Mouse (Mus musculus) Patski (cell line): ENCODE measurements at regions not wholly inside any gene's neighbourhood (a gene's known extent, or its start where the extent isn't known, plus 50 kb on each side); places are given as distances from the start of the nearest gene placed in this dataset.

Experiments
- ATAC-seq: fragments of 100-300 bp; one replicate; pipeline ENCODE4 v1.8.0; 2021
- CTCF ChIA-PET: fragments of 350-600 bp; sonication (Branson Sonifier 250); formaldehyde crosslinking; loops from one replicate; lab custom pipeline; 2022; ENCODE audit warnings: inconsistent platforms; lab: Charles Lee
- POLR2A ChIA-PET: fragments of 350-600 bp; sonication (Branson Sonifier 250); formaldehyde crosslinking; loops from one replicate; lab custom pipeline; 2022; ENCODE audit warnings: antibody characterized with exemption, inconsistent platforms; lab: Charles Lee
- DNase-seq: peaks from one replicate; pipeline ENCODE4 v3.0.0-alpha.2; 2011; ENCODE audit warnings: low read depth, low spot score
- H3K27me3 ChIP-seq: fragments of 371-371 bp; one replicate; pipeline ENCODE4 v1.5.1; 2021
- CTCF ChIP-seq: fragments of 100-300 bp; IDR thresholded peaks from one replicate; pipeline ENCODE4 v1.5.1; 2021
- in situ Hi-C: fragments of 300-500 bp; cut with MboI; formaldehyde crosslinking; loops from 3 replicates; pipeline ENCODE4 v1.11.1; 2018; ENCODE audit warnings: low pct_unique_long_range_greater_than_20kb, mixed read lengths

DNA sequence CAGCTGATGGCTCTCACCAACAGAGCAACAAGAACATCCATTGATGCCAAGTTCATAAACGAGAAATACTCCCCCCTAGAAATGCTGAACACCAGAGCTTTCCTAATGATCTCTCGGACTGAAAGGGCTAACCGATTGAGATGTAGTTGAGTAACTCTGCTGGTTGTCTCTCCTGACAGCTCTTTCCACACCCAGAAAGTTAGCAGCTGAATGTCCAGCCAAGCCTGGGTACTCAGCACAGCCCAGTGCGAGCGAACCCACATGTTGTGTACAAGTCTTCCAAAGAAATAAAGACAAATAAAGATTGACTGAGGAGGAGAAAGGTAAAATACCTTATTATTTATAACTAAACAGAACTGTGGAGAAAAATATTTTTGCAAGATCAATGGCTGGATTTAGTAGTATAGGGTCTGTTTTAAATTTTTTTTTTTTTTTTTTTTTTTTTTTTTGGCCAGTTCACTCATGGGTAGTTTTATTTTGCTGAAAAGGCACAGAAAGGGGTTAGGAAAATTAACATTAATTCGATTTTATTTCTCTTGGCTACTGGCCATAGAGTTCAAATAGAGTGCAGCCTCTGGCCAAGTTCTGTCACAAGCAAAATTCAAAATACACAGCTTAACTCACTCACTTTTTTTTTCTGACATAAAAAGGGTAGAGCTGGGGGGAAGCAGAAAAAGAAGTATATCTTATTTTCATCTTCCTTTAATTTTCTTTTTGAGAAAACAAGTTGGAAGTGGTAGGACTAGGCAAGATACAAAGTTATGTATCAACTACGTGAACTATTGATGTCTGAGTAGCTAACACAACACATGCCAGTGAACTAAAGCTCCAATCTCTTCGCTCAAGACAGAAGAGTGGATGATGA lies 261.2 kb upstream of the Npvf start:
- TF ChIP-seq CTCF: no peak
- DNase-seq (no peak), ATAC-seq (no peak)
- ChIA-PET POLR2A (no interaction called here), CTCF (interaction anchor here (3.5 kb wide), 1 partner anchor 21 kb away, joined by 17 read pairs; no protein-coding TSS in a partner anchor)
- H3K27me3 ChIP-seq: peaks cover 11% of the 10 kb centered on the region
- in situ Hi-C loops: no loop called here

DNA sequence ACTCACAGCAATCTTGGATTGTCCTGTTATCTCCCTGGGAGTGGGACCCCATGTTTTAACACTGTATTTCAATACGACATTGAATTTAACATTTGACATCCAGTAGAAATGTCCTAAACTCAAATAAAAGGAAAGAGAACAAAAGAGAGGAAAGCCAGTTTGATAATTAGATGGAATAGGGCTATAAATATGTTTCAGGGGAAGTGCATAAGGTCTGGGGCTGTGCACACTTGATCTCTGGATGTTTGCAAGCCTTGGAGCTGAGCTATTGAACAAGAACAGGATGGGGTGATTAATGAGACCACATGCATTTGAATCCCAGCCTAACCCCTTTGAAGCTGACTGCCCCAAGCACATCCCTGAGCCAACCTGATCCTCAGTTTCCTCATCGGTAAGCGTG lies 264.0 kb upstream of the Npvf start:
- CTCF ChIA-PET: no interaction called here
- in situ Hi-C loops: no loop called here
- POLR2A ChIA-PET: no interaction called here

DNA sequence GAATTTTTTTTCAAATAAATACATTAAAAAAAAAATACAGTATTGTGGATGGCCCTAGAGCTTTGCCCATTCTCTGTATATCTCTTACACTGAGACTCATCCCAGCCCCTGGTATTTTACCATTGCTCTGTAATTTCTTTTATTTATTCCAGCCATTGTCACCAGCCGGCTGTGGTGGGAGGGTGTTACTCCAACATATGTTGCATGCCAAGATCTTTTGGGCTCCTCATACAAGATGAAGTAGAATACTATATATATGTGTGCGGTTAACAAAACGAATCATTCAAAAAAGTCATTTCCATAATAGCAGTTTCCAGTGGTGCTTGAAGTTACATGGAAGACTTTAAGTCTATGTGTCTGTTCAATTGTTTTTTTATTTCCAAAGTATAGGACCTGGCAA lies 268.0 kb upstream of the Npvf start:
- H3K27me3 ChIP-seq: peaks cover 46% of the 10 kb centered on the region
- DNase-seq: no peak
- POLR2A ChIA-PET: no interaction called here
- CTCF ChIA-PET: no interaction called here
- TF ChIP-seq CTCF: no peak
- ATAC-seq: no peak
- in situ Hi-C loops: no loop called here

More for the DNA sequence above, 264.0 kb upstream of the Npvf start:
- H3K27me3 ChIP-seq: peaks cover 26% of the 10 kb centered on the region
- DNase-seq (no peak), ATAC-seq (no peak)
- TF ChIP-seq CTCF: no peak

DNA sequence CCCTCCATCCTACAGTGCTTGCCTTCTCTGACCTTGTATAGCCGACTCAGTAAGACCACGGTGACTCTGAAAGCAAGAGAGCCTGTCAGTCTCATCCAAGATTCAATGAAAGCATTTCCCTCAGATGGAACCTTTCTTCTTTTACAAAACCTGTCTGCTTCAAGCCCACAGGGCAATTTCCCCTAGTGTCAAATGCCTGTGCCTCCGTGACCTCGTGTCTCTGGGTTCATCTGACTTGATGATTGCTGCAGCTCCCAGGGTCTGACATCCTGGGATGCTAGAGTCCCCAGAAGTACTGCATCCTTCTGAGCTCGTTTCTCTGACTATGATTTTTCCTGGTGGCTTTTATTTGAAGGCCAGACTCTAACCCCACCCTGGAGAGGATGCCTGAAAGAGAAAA lies 270.3 kb upstream of the Npvf start:
- no peak for DNase-seq
- ChIA-PET CTCF (interaction anchor here (0.6 to 1.4 kb wide), 3 partner anchors 54 to 196 kb away, joined by 3 read pairs; no protein-coding TSS in a partner anchor), POLR2A (no interaction called here)
- no peak for TF ChIP-seq CTCF
- peaks cover 60% of the 10 kb centered on the region for H3K27me3 ChIP-seq
- in situ Hi-C loops: no loop called here
- ATAC-seq: no peak

DNA sequence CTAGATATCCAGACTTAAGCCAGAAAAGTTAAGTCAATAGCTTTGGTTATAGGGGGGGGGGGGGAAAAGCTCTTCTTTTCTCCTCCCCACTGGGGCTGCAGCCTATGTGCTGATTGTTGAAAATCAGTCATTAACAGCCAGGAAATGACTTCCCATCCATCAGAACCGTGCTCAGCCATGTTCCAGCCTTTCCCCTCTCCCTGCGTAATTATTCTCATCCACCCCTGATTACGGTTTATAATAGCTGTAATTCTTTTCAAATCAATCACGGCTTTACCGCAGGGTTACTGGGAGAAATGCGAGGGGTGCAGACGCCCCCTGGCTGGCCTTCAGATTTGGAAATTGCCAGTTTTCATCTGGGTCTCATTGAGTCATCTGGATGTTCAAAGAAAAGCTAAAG lies 270.8 kb upstream of the Npvf start:
- in situ Hi-C loops: no loop called here
- no peak for TF ChIP-seq CTCF
- ChIA-PET POLR2A (no interaction called here), CTCF (interaction anchor here (0.6 to 1.4 kb wide), 3 partner anchors 53 to 196 kb away, joined by 3 read pairs; no protein-coding TSS in a partner anchor)
- H3K27me3 ChIP-seq: peaks cover 64% of the 10 kb centered on the region
- ATAC-seq: no peak
- DNase-seq: no peak

DNA sequence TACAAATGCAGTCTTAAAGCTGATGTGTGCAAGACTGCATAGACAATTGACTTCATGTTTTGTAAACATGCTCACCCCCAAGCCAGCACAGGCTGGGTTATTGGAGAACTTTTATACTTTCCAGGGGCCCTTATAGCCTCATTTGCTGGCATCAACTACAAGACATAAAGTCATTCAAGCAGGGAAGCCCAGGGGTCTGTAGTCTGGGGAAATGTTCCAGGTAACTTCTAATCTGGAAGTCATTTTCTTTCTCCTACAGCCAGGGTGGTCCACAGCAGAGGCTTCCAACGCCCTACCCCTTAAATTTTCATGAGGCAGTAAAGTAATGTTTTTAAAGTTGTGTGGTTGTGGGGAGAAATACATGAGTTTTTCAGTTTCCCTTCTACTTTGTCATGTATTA lies 272.1 kb upstream of the Npvf start:
- ATAC-seq: no peak

DNA sequence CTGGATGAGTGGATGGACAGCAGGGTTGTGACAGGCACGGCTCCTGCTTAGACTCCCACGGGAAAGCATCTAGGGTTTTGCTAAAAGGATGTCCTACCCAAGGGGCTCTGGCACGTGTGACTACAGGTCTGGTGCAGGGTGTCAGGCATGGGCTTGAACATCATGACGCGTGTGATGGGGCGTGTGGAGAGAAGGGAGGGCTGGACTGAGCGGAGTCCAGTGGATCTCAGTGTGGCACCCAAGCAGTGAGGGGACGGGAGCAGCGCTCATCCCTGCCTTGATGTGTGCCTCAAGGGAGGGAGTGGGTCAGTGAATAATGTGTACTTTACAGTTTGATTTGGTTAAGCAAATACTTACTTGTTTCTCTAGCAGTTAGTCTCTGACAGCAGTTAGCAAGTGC lies 275.3 kb upstream of the Npvf start:
- in situ Hi-C loops: no loop called here
- ChIA-PET CTCF (no interaction called here), POLR2A (no interaction called here)
- TF ChIP-seq CTCF: no peak
- peaks cover 68% of the 10 kb centered on the region for H3K27me3 ChIP-seq
- ATAC-seq: no peak
- no peak for DNase-seq

More for the DNA sequence above, 272.1 kb upstream of the Npvf start:
- DNase-seq: no peak
- ChIA-PET POLR2A (no interaction called here), CTCF (no interaction called here)
- TF ChIP-seq CTCF: no peak
- peaks cover 67% of the 10 kb centered on the region for H3K27me3 ChIP-seq
- in situ Hi-C loops: no loop called here

DNA sequence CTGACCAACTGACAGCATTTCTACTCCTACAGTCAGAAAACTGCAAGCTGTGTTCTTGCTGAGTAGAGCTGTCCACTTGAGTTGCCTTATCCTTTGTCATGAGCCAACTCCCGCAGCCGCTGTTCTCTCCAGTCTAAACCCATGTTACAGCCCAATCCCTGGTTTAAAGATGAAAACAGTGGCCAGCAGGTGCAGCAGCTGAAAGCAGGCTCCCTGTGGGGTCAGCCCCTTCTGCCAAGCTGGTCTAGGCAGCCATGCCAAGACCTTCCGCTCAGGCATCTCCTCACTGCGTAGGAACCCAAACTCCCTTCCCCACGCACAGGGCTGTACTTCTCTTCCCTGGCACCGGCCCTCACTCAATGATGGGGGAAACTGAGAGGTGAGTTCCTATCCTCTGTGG lies 279.3 kb upstream of the Npvf start:
- no peak for TF ChIP-seq CTCF
- CTCF ChIA-PET: interaction anchor here (0.8 kb wide), 1 partner anchor 127 kb away, joined by 5 read pairs; no protein-coding TSS in a partner anchor
- ATAC-seq: no peak
- peaks cover 39% of the 10 kb centered on the region for H3K27me3 ChIP-seq
- in situ Hi-C loops: no loop called here
- no peak for DNase-seq
- POLR2A ChIA-PET: no interaction called here

GRCm38 (mm10) chr6:50934245-50934644 lies 280.0 kb upstream of the Npvf start:
- TF ChIP-seq CTCF: no peak
- ChIA-PET POLR2A (no interaction called here), CTCF (interaction anchor here (0.8 to 4.1 kb wide), 2 partner anchors 126 to 127 kb away, joined by 5 to 54 read pairs; no protein-coding TSS in a partner anchor)
- ATAC-seq (no peak), DNase-seq (no peak)
- in situ Hi-C loops: no loop called here
- peaks cover 37% of the 10 kb centered on the region for H3K27me3 ChIP-seq

DNA sequence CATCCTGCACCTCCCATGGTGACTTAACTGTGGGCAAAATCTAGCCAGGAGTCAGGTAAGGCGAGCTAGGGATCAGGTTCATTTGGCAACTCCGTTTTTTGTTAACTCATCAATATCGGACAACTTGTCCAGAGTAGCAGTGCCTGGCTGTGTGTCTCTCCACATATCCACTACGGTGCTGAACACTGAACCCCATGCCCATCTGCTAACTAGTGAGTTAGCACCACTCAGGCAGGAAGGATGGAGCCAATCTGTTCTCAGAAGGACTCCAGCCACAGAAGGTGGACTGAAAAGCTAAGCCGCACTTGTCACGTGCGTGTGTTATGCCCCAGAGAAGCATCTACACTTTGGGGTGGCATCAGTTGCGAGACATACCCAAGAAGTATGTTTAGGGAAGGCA lies 282.1 kb upstream of the Npvf start:
- no peak for TF ChIP-seq CTCF
- DNase-seq (no peak), ATAC-seq (no peak)
- in situ Hi-C loops: loop anchor here (5.0 kb wide), 2 partner anchors 129 to 259 kb away; no protein-coding TSS in a partner anchor
- POLR2A ChIA-PET: no interaction called here
- CTCF ChIA-PET: interaction anchor here (0.7 to 4.1 kb wide), 19 partner anchors 9 to 261 kb away, joined by 3 to 54 read pairs (median 4); no protein-coding TSS in a partner anchor
- H3K27me3 ChIP-seq: peaks cover 22% of the 10 kb centered on the region

- ATAC-seq: no peak
- in situ Hi-C loops: loop anchor here (5.0 kb wide), 2 partner anchors 130 to 260 kb away; no protein-coding TSS in a partner anchor
- TF ChIP-seq CTCF: peak; percentile 99
- no peak for DNase-seq
- ChIA-PET CTCF (interaction anchor here (0.7 to 4.1 kb wide), 24 partner anchors 9 to 262 kb away, joined by 3 to 54 read pairs (median 4); no protein-coding TSS in a partner anchor), POLR2A (no interaction called here)
- peaks cover 16% of the 10 kb centered on the region for H3K27me3 ChIP-seq
Measured at GRCm38 (mm10) chr6:50937094-50937493, 282.9 kb upstream of the Npvf start.
